Mouse (Mus musculus): ENCODE results near the gene Spint1. TPM values are rescaled to one million over a fixed set of nuclear protein-coding genes. Genes with fewer than 3 reads are reported as not detected.
A peak's percentile ranks its signal among the peaks of the same experiment; 100 is the strongest.

Gene Spint1
- total and polyA plus RNA-seq, 3 experiments: not detected

DNA sequence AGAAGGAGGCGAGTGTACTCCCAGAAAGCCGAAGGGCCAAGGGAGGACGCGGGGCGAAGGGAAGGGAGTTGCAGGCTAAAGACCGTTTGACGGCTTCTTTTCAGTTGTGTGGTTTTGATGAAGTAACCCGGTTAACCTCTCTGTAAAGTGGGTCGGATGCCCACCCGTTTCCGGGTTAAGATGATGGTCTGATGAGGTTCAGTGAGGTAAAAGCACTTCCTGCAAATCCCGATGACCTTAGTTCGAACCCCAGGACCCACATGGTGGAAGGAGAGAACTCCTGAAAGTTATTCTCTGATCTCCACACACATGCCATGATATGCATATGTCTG lies 28.0 kb upstream of the Spint1 start:
- peak overlapping the region; percentile 48 for H3K27ac ChIP-seq (ENCODE audit: control insufficient read depth, low read depth, low read length)

DNA sequence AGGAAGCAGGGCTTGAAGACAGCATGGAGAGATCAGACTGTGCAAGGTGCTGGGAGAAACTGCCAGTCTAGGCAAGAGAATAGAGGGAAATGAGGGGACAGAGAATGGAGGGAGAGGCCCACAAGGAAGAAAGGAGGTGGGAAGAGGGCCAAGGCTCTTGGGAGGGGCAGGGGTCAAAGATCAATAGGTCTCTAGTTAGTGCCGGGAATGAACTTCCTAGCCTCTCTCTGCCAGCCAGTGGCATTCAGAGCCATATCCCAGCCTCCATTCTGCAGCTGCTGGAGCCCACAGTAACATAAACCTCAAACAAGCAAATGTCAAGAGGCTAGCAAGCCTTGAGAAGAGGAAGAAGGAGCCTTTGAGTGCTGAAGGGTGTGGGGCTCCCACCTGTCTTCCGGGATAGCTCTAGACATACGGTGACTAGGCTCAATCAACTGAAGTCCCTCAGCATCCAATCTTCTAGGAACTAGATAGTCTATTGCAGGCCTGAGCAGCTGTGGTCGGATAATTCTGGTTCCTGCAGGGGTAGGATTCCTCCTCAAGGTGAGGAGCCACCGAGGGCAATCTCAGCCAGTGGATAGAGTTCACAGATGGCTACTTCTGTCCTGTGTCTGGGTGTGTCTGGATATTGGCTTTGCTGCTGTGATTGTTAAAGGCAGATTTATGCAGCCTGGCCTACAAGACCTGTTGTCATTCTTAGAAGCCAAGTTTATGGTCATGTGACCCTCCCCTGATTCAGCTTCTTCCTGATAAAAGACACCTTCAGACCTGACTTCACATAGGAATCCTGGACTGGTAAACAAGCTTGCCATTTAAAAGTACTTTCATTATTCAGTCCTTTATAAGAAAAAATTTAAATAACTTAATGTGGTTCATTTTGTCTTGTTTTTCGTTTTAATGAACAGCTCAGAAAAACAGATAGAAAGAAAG lies 7.1 kb upstream of the Spint1 start, which contains the start of gene Ppp1r14d:
Ppp1r14d (minus strand) TSS at position 132 of the 930 bp plus-strand sequence.
- Histone ChIP-seq H3K9ac (ENCODE audit: control insufficient read depth, low read depth, low read length, poor library complexity, severe bottlenecking) (no peak within 1 kb of the TSS), H3K4me3 (ENCODE audit: control insufficient read depth in 1 of 2, insufficient read depth in 1 of 2, low read depth in 2 of 2, low read length in 2 of 2) (no peak within 1 kb of the TSS), H3K36me3 (ENCODE audit: control insufficient read depth in 1 of 2, insufficient read depth in 2 of 2, low read length in 2 of 2) (no peaks in the 10 kb centered on the region), H3K4me1 (ENCODE audit: control insufficient read depth in 1 of 2, insufficient read depth in 2 of 2, low read length in 2 of 2) (no peaks in the 10 kb centered on the region), H3K79me2 (ENCODE audit: control insufficient read depth, insufficient read depth, low read length, poor library complexity) (no peaks in the 10 kb centered on the region), H3K9me3 (replicated peaks; ENCODE audit: insufficient read depth, low read length) (no peaks in the 10 kb centered on the region), H3K27ac (ENCODE audit: control insufficient read depth, low read depth, low read length) (no peak within 1 kb of the TSS), H3K27me3 (ENCODE audit: control insufficient read depth in 1 of 2, insufficient read depth in 2 of 2, low read length in 2 of 2) (peaks cover 0 to 3% of the 10 kb centered on the region in 2 experiments; a peak in 2 of 4 replicates)
- DNase-seq (ENCODE audit: low read depth, low spot score): no peak
- TF ChIP-seq EP300 (IDR thresholded peaks at IDR 0.05; ENCODE audit: low read depth in 1 of 2, low read length in 2 of 2): no peak
- peak; percentile 55 for TF ChIP-seq USF1 (IDR thresholded peaks at IDR 0.05; ENCODE audit: low read depth, low read length)

More for the DNA sequence above, 28.0 kb upstream of the Spint1 start:
- H3K9ac ChIP-seq (ENCODE audit: control insufficient read depth, low read depth, low read length, poor library complexity, severe bottlenecking): peak overlapping the region; percentile 86
- H3K9me3 ChIP-seq (replicated peaks; ENCODE audit: insufficient read depth, low read length): no peaks in the 10 kb centered on the region
- no peak for DNase-seq (ENCODE audit: low read depth, low spot score)
- no peak for TF ChIP-seq ZNF384 (IDR thresholded peaks at IDR 0.05; ENCODE audit: low read depth, low read length)
- TF ChIP-seq MAX (IDR thresholded peaks at IDR 0.05; ENCODE audit: low read length): peak; percentile 55; the same call in 1 of the 2 replicates
- TF ChIP-seq CHD1 (IDR thresholded peaks at IDR 0.05; ENCODE audit: low read depth, low read length): no peak
- no peak for TF ChIP-seq ZKSCAN1 (IDR thresholded peaks at IDR 0.05; ENCODE audit: low read depth, low read length)
- no peak for TF ChIP-seq TAL1 (IDR thresholded peaks at IDR 0.05; ENCODE audit: low read length)
- TF ChIP-seq CHD2 (IDR thresholded peaks at IDR 0.05; ENCODE audit: low read length): no peak
- no peak for TF ChIP-seq USF2 (IDR thresholded peaks at IDR 0.05; ENCODE audit: borderline replicate concordance in 1 of 2, insufficient read depth in 1 of 2, low read depth in 1 of 2, low read length in 2 of 2)
- no peak for TF ChIP-seq JUND (IDR thresholded peaks at IDR 0.05; ENCODE audit: low read depth, low read length)
- TF ChIP-seq SMC3 (IDR thresholded peaks at IDR 0.05; ENCODE audit: low read depth, low read length): 0 out of 2 replicates have a peak, but pooled peaks have one; percentile 2
- no peak for TF ChIP-seq NELFE (IDR thresholded peaks at IDR 0.05; ENCODE audit: low read depth, low read length)
- TF ChIP-seq POLR2AphosphoS5 (IDR thresholded peaks at IDR 0.05; ENCODE audit: borderline replicate concordance, low read depth, low read length): no peak
- no peak for TF ChIP-seq RCOR1 (IDR thresholded peaks at IDR 0.05; ENCODE audit: low read depth, low read length)
- TF ChIP-seq GATA1 (IDR thresholded peaks at IDR 0.05; ENCODE audit: low read depth, low read length): no peak
- H3K36me3 ChIP-seq (ENCODE audit: control insufficient read depth in 1 of 2, insufficient read depth in 2 of 2, low read length in 2 of 2): peaks cover 0 to 5% of the 10 kb centered on the region in 2 experiments; a peak in 2 of 4 replicates
- peak overlapping the region; percentile 85 to 94 for H3K4me3 ChIP-seq (ENCODE audit: control insufficient read depth in 1 of 2, insufficient read depth in 1 of 2, low read depth in 2 of 2, low read length in 2 of 2)
- peaks cover 2 to 8% of the 10 kb centered on the region in 2 experiments; a peak in 3 of 4 replicates for H3K4me1 ChIP-seq (ENCODE audit: control insufficient read depth in 1 of 2, insufficient read depth in 2 of 2, low read length in 2 of 2)
- H3K27me3 ChIP-seq (ENCODE audit: control insufficient read depth in 1 of 2, insufficient read depth in 2 of 2, low read length in 2 of 2): no peaks in the 10 kb centered on the region
- H3K79me2 ChIP-seq (ENCODE audit: control insufficient read depth, insufficient read depth, low read length, poor library complexity): peaks cover 9% of the 10 kb centered on the region
